Mouse (Mus musculus) heart, embryonic 11.5 days (tissue): ENCODE data around the gene Fsd2. TPM values are rescaled to one million over a fixed set of nuclear protein-coding genes. Genes with fewer than 3 reads are reported as not detected.

Experiments used
- ATAC-seq: fragments of 200-750 bp; cut with Nextera tagmentation; replicated peaks from 2 replicates; pipeline ENCODE4 v1.8.0; 2017; ENCODE audit warnings: moderate library complexity; ENCODE audit not compliant: insufficient number of reproducible peaks, low FRiP score, low TSS enrichment
- H3K27ac ChIP-seq: fragments of 300-500 bp; sonication (generic); 2 replicates; pipeline ENCODE4 v1.5.1; 2014; ENCODE audit warnings: mild to moderate bottlenecking, low read depth, low read length
- H3K27me3 ChIP-seq: fragments of 300-500 bp; sonication (generic); 2 replicates; pipeline ENCODE4 v1.6.1; 2014; ENCODE audit warnings: mild to moderate bottlenecking, low read length, mixed read lengths; ENCODE audit not compliant: control insufficient read depth, insufficient read depth
- H3K36me3 ChIP-seq: fragments of 300-500 bp; sonication (generic); 2 replicates; pipeline ENCODE4 v1.6.1; 2014; ENCODE audit warnings: mild to moderate bottlenecking, low read length, moderate library complexity, mixed read lengths; ENCODE audit not compliant: control insufficient read depth, insufficient read depth
- H3K4me1 ChIP-seq: fragments of 300-500 bp; sonication (generic); 2 replicates; pipeline ENCODE4 v1.6.1; 2014; ENCODE audit warnings: low read length; ENCODE audit not compliant: control insufficient read depth, insufficient read depth
- H3K4me2 ChIP-seq: fragments of 300-500 bp; sonication (generic); 2 replicates; pipeline ENCODE4 v1.6.1; 2014; ENCODE audit warnings: mild to moderate bottlenecking, moderate library complexity
- H3K4me3 ChIP-seq: fragments of 300-500 bp; sonication (generic); 2 replicates; pipeline ENCODE4 v1.5.1; 2014; ENCODE audit warnings: low read depth, low read length
- H3K9ac ChIP-seq: fragments of 300-500 bp; sonication (generic); 2 replicates; pipeline ENCODE4 v1.6.1; 2014; ENCODE audit warnings: mild to moderate bottlenecking, low read depth, low read length, moderate library complexity
- H3K9me3 ChIP-seq: fragments of 300-500 bp; sonication (generic); replicated peaks from 2 replicates; pipeline ENCODE4 v1.6.1; 2016; ENCODE audit warnings: low read length; ENCODE audit not compliant: control insufficient read depth
- WGBS: fragments of 180-500 bp; shearing (Covaris S2); extraction: QIAGEN DNeasy Blood & Tissue Kit; methylation state at CpG from one replicate; pipeline ENCODE4 v1.1.7; 2014; ENCODE audit not compliant: insufficient replicate concordance; 5-methylcytosine and 5-hydroxymethylcytosine counted together
- polyA plus RNA-seq: library from polyadenylated mRNA; unstranded; fragments of >200 nt; fragmentation: Nextera tagmentation; extraction: Ambion mirVana; gene quantifications from 2 replicates; pipeline ENCODE4 v1.2.1, GENCODE M21; 2014

Gene Fsd2
- polyA plus RNA-seq, 1 experiment from 2014 or later: 50.9 TPM

- no peak overlapping the region for H3K4me3 ChIP-seq
- 62% methylated on average over 11 of the region's 11 CpGs for WGBS
- H3K27ac ChIP-seq: no peak overlapping the region
- no peak for ATAC-seq
- H3K9ac ChIP-seq: no peak overlapping the region
- no peaks in the 10 kb centered on the region for H3K9me3 ChIP-seq
- peaks cover 10% of the 10 kb centered on the region for H3K36me3 ChIP-seq
- H3K27me3 ChIP-seq: no peaks in the 10 kb centered on the region
- H3K4me1 ChIP-seq: no peaks in the 10 kb centered on the region
- no peak overlapping the region for H3K4me2 ChIP-seq
Observed at GRCm38 (mm10) chr7:81548864-81549263, 17.9 kb downstream of the Fsd2 start.

- Histone ChIP-seq H3K9me3 (no peaks in the 10 kb centered on the region), H3K4me1 (no peaks in the 10 kb centered on the region), H3K27me3 (no peaks in the 10 kb centered on the region), H3K27ac (no peak overlapping the region), H3K36me3 (peaks cover 5% of the 10 kb centered on the region; the same call in 1 of the 2 replicates), H3K9ac (no peak overlapping the region), H3K4me2 (no peak overlapping the region), H3K4me3 (no peak overlapping the region)
- no peak for ATAC-seq
- 76% methylated on average over 8 of the region's 8 CpGs for WGBS
Observed at GRCm38 (mm10) chr7:81542934-81543333, 23.8 kb downstream of the Fsd2 start.

- WGBS: 82% methylated on average over 7 of the region's 7 CpGs
- no peak overlapping the region for H3K4me2 ChIP-seq
- H3K27ac ChIP-seq: no peak overlapping the region
- H3K36me3 ChIP-seq: peaks cover 5% of the 10 kb centered on the region; the same call in 1 of the 2 replicates
- no peaks in the 10 kb centered on the region for H3K9me3 ChIP-seq
- H3K4me3 ChIP-seq: no peak overlapping the region
- H3K27me3 ChIP-seq: no peaks in the 10 kb centered on the region
- no peaks in the 10 kb centered on the region for H3K4me1 ChIP-seq
- no peak for ATAC-seq
- no peak overlapping the region for H3K9ac ChIP-seq
Observed at GRCm38 (mm10) chr7:81541924-81542524, 24.7 kb downstream of the Fsd2 start.

- no peak overlapping the region for H3K27ac ChIP-seq
- no peak overlapping the region for H3K9ac ChIP-seq
- H3K27me3 ChIP-seq: no peaks in the 10 kb centered on the region
- no peak for ATAC-seq
- WGBS: 67% methylated on average over 1 of the region's 1 CpGs
- no peaks in the 10 kb centered on the region for H3K4me1 ChIP-seq
- H3K9me3 ChIP-seq: no peaks in the 10 kb centered on the region
- no peak overlapping the region for H3K4me3 ChIP-seq
- peaks cover 12% of the 10 kb centered on the region for H3K36me3 ChIP-seq
- no peak overlapping the region for H3K4me2 ChIP-seq
Observed at GRCm38 (mm10) chr7:81540999-81541398, 25.7 kb downstream of the Fsd2 start.

DNA sequence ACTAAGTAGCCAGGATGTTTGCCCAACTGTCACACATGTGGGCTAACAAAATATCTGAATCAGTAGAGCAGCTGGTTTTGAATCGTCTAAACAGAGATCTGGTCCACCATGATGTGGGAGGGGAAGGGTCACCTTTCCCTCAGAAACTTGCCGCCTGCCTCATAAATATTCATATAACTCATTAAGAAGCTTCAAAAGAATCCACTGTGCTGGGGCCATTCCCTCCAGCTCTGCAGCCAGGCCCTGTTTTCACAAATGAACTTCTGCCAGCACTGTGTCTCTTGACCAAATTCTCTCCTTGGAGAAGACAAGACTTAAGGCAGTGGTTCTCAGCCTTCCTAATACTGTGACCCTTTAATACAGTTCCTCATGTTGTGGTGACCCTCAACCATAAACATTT is 27.2 kb downstream of the Fsd2 start:
- Histone ChIP-seq H3K9ac (no peak overlapping the region), H3K36me3 (peaks cover 23% of the 10 kb centered on the region), H3K4me1 (no peaks in the 10 kb centered on the region), H3K4me3 (no peak overlapping the region), H3K27me3 (no peaks in the 10 kb centered on the region), H3K9me3 (0 out of 2 replicates have a peak, but pooled peaks cover 3% of the 10 kb centered on the region), H3K4me2 (no peak overlapping the region), H3K27ac (no peak overlapping the region)
- WGBS: 41% methylated on average over 2 of the region's 2 CpGs
- no peak for ATAC-seq

DNA sequence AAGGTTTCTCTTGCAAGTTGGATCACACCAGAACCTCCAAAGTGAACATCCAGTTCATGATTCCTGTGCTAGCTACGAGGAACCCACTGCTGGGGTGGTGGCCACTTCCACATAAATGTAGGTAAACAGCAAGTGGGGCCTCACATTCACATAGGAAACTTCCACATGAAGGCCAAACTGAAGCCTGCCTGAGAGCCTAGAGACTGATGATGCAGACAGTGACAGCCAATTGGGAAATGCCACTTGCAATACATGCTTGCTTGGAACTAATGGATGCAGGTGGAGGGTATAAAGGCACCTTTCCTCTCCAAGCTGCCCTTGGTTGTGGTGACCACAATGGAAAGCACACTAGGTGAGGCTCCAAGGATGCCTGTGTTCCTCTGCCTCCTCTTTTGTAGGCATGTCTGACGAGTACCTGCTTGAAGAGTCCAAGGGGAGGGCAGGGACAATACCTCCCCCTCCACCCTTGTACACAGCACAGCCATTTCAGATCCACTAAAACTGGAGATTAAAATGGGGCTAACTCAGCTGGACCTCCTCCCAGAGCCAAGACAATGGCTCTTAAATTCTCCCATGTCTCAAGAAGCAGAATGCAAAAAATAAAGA is 28.6 kb downstream of the Fsd2 start:
- Histone ChIP-seq H3K36me3 (peaks cover 37% of the 10 kb centered on the region), H3K27ac (no peak overlapping the region), H3K9me3 (peaks cover 3% of the 10 kb centered on the region; the same call in 1 of the 2 replicates), H3K4me1 (no peaks in the 10 kb centered on the region), H3K27me3 (no peaks in the 10 kb centered on the region), H3K9ac (no peak overlapping the region), H3K4me3 (no peak overlapping the region), H3K4me2 (no peak overlapping the region)
- WGBS: 81% methylated on average over 2 of the region's 2 CpGs
- ATAC-seq: no peak

DNA sequence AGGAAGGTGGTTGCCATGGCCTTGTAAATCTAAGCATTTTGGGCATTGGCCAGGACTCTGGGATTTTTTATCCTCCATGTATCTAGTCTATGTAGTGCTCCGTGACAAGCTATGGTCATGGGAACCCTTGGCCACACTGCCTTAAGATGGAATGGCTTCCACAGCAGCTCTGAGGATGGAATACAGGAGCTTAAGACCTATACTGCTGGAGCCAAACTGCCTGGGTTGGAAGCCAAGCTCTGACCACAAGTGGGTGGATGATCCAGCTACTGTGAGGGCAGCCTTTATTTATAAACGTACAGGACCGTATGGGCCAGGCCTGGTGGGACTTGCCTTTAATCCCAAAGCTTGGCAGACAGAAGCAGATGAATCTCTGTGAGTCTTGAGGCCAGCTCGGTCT is 30.3 kb downstream of the Fsd2 start:
- Histone ChIP-seq H3K4me2 (no peak overlapping the region), H3K27ac (no peak overlapping the region), H3K4me3 (no peak overlapping the region), H3K27me3 (no peaks in the 10 kb centered on the region), H3K4me1 (no peaks in the 10 kb centered on the region), H3K36me3 (peaks cover 50% of the 10 kb centered on the region), H3K9ac (no peak overlapping the region), H3K9me3 (peaks cover 3% of the 10 kb centered on the region; the same call in 1 of the 2 replicates)
- ATAC-seq: no peak
- WGBS: 95% methylated on average over 4 of the region's 4 CpGs

GRCm38 (mm10) chr7:81531462-81531861 is 35.3 kb downstream of the Fsd2 start:
- ATAC-seq: no peak
- Histone ChIP-seq H3K27me3 (no peaks in the 10 kb centered on the region), H3K9me3 (peaks cover 3% of the 10 kb centered on the region; the same call in 1 of the 2 replicates), H3K9ac (no peak overlapping the region), H3K4me1 (no peaks in the 10 kb centered on the region), H3K27ac (no peak overlapping the region), H3K36me3 (peaks cover 61% of the 10 kb centered on the region), H3K4me3 (no peak overlapping the region), H3K4me2 (no peak overlapping the region)
- WGBS: 93% methylated on average over 1 of the region's 1 CpGs

GRCm38 (mm10) chr7:81528918-81529317 is 37.8 kb downstream of the Fsd2 start:
- Histone ChIP-seq H3K4me1 (peaks cover 8% of the 10 kb centered on the region; the same call in 1 of the 2 replicates), H3K9me3 (no peaks in the 10 kb centered on the region; the same call in 1 of the 2 replicates), H3K9ac (no peak overlapping the region), H3K27ac (no peak overlapping the region), H3K36me3 (peaks cover 43% of the 10 kb centered on the region), H3K27me3 (no peaks in the 10 kb centered on the region), H3K4me2 (no peak overlapping the region), H3K4me3 (no peak overlapping the region)
- WGBS: 91% methylated on average over 8 of the region's 8 CpGs
- no peak for ATAC-seq
